Comparison of ENCODE assay signal across 8 mouse cellular contexts in genomic region chr6:34029746-34030027, GRCm38 (mm10). TPM values are rescaled to one million over a fixed set of nuclear protein-coding genes. Genes with fewer than 3 reads are reported as not detected.
DNase-seq lines count a peak whose midpoint lies in the region; ATAC-seq and TF ChIP-seq lines count a peak whose summit lies in the region.

No protein-coding gene starts in this region.

- H3K4me3 ChIP-seq in testis, adult 2 months (ENCODE audit: control insufficient read depth, low read depth, low read length) = peak overlapping the region; percentile 98
- peak overlapping the region; percentile 63 for H3K4me3 ChIP-seq in liver, embryonic 15.5 days (replicated peaks)

- no peak overlapping the region for H3K27ac ChIP-seq in testis, adult 2 months (ENCODE audit: control insufficient read depth, insufficient read depth, low read depth, low read length)
- H3K27ac ChIP-seq in liver, embryonic 15.5 days (replicated peaks) = no peak overlapping the region

- no peaks in the 10 kb centered on the region for H3K9me3 ChIP-seq in liver, embryonic 15.5 days (replicated peaks)

- peak; percentile 47; the same call in 1 of the 2 replicates for ATAC-seq in cerebellum, adult (ENCODE audit: insufficient number of reproducible peaks, low FRiP score, low TSS enrichment)
- no peak for ATAC-seq in liver, embryonic 15.5 days (ENCODE audit: insufficient read depth)

- no peak for TF ChIP-seq POLR2A in testis, adult 2 months (IDR thresholded peaks at IDR 0.05; ENCODE audit: control insufficient read depth, low read depth, low read length)

- H3K9ac ChIP-seq in liver, embryonic 15.5 days = peak overlapping the region; percentile 45; the same call in 1 of the 2 replicates

- peaks cover 9% of the 10 kb centered on the region for H3K4me1 ChIP-seq in testis, adult 2 months (ENCODE audit: control insufficient read depth, insufficient read depth, low read length)
- peaks cover 19% of the 10 kb centered on the region for H3K4me1 ChIP-seq in liver, embryonic 15.5 days (replicated peaks)

- no peaks in the 10 kb centered on the region for H3K27me3 ChIP-seq in testis, adult 2 months (ENCODE audit: control insufficient read depth, insufficient read depth, low read length)
- H3K27me3 ChIP-seq in liver, embryonic 15.5 days = peaks cover 7% of the 10 kb centered on the region; the same call in 1 of the 2 replicates

- H3K36me3 ChIP-seq in testis, adult 2 months (ENCODE audit: control insufficient read depth, insufficient read depth, low read length) = no peaks in the 10 kb centered on the region
- H3K36me3 ChIP-seq in liver, embryonic 15.5 days (replicated peaks) = no peaks in the 10 kb centered on the region

- peak overlapping the region; percentile 74 for H3K4me2 ChIP-seq in liver, embryonic 15.5 days

- no peak for TF ChIP-seq CTCF in testis, adult 2 months (IDR thresholded peaks at IDR 0.05; ENCODE audit: control insufficient read depth, insufficient read depth, insufficient replicate concordance, low read depth, low read length)

- 6% methylated on average over 4 of the region's 4 CpGs for WGBS in liver, embryonic 15.5 days (ENCODE audit: insufficient replicate concordance)

- no peak for DNase-seq in cerebellum, postnatal 14 days
- no peak for DNase-seq in testis, postnatal 10 days (ENCODE audit: low spot score)
- DNase-seq in thymus, postnatal 0 days (ENCODE audit: low spot score) = no peak
- DNase-seq in embryo, embryonic 10 days (ENCODE audit: low spot score) = no peak
- DNase-seq in kidney, postnatal 36 days = no peak

RNA-seq across cellular contexts. Expression of gene Lrguk, which starts 0.4 kb away (rescaled TPM):
- 18.2 TPM in 2 replicates for polyA plus RNA-seq in testis, adult 2 months (2012; rRNA removed)
- polyA plus RNA-seq in liver, embryonic 15.5 days (2015; fragmentation: Nextera tagmentation; extraction: Ambion mirVana) = 0.02 and 0.09 TPM in 2 replicates
- polyA plus RNA-seq in thymus, postnatal 0 days (2015; fragmentation: Nextera tagmentation; extraction: Ambion mirVana) = 0.47 and 0.64 TPM in 2 replicates

Comparison
In these comparisons a context has a peak if more than half of its experiments do, and no peak if none do; other contexts are left out.
1. RNA of gene Lrguk, which starts 0.4 kb away (polyA plus RNA-seq): 18.2 TPM in testis, adult 2 months; 0.47 to 0.64 TPM in thymus, postnatal 0 days and 0.02 to 0.09 TPM in liver, embryonic 15.5 days; every median in the first group is over 10 times any median in the second.